Mouse (Mus musculus) layer of hippocampus, adult 18-20 months (tissue): ENCODE data around the gene Syt13. TPM values are rescaled to one million over a fixed set of nuclear protein-coding genes. Genes with fewer than 3 reads are reported as not detected.

Experiments used
- DNase-seq, 2 experiments: peaks; one replicate each; pipeline ENCODE4 v3.0.0; 2022; ENCODE audit warnings: low spot score in 2 of 2
- total RNA-seq, 2 experiments: library from RNA; stranded (reverse); gene quantifications; 2 replicates each; pipeline ENCODE4 v1.2.3; 2021

Syt13 gene
- total RNA-seq, 2 experiments from 2014 or later = 141 to 158 TPM

DNA sequence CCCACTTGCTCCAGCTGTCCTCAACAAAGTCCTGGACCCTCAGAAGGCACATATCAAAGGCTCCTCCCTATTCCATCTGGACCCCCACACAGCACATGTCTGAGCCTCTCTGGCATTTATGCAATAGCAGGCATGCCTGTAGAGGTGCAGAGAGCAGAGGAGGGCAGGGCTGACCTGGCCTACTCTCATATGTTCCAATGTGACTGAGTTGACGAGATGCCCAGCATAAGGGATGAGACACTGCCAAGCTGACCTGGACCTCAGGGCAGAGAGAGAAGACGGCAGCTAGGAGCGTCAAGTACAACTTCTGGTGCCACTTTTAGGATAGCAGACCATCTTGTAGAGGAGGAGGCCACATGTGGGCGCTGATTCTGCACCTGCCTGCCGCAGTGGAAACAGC is 77.1 kb downstream of the Syt13 start:
- no peak for DNase-seq

DNA sequence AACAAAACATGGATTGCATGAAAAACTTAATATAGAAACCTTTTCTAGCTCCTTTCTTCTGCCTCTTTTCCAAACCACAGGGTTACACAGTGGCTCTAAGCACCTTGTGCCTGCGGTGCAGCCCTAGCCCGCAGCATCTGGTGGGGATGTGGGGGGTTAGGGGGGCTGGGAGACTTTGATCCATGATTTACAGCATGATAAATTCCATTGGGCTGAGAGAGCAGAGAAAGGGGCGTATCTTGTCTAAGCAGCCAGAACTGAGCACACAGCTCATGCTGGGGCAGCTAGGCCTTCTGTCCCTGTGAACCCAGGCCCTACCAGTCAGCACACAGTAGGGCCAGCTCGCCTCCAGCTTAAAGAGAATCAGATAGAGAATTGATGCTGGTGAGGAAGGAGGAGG is 90.1 kb downstream of the Syt13 start:
- no peak for DNase-seq

Other genes with a start within 250 kb of the Syt13 start
- 10 to 100 TPM; 22.2 to 26.0 TPM for gene Prdm11, start 131.1 kb downstream of the Syt13 start, total RNA-seq